Mouse (Mus musculus) heart, postnatal 36 days (tissue): ENCODE measurements around the gene Wwp2. TPM values are rescaled to one million over a fixed set of nuclear protein-coding genes. Genes with fewer than 3 reads are reported as not detected.

Source experiments
- DNase-seq, 2 experiments: peaks; one replicate each; pipeline ENCODE4 v3.0.0; 2021 to 2022
- intact Hi-C: fragments of 180-260 bp; cut with DNase I; formaldehyde crosslinking; loops from one replicate; pipeline ENCODE4 v1.15.1; 2025
- total RNA-seq, 2 experiments: library from RNA; stranded (reverse); gene quantifications; 2 replicates each; pipeline ENCODE4 v1.2.3; 2021

Gene Wwp2
- total RNA-seq, 2 experiments from 2014 or later, result 23.9 to 26.1 TPM

- DNase-seq, result no peak
- intact Hi-C loops, result no loop called here
Measured at GRCm38 (mm10) chr8:107504239-107504985, 68.2 kb downstream of the Wwp2 start.

DNA sequence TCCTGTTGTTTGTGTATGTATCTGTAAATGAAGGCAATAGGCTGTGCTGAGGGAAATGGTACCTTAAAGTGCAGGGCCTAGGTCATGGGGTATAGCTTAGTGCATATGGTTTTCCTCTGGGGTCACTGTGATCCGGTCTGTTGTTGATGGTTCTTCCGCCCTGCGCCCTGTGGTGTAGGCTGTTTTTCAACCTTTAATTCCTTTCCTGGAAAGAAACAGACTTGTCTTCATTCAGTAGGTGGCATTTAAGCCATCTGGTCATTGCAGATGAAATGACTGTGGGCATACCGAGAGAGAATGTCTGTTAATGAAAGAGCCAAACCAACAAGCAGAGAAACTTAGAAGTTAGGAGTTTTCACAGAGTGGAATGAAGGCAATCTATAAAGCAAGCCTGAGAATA is 69.1 kb downstream of the Wwp2 start:
- intact Hi-C loops, result no loop called here
- DNase-seq, result no peak

- intact Hi-C loops, result no loop called here
- no peak for DNase-seq
Measured at GRCm38 (mm10) chr8:107507019-107507418, 70.9 kb downstream of the Wwp2 start.

- intact Hi-C loops, result no loop called here
- no peak for DNase-seq
Measured at GRCm38 (mm10) chr8:107510204-107510603, 74.0 kb downstream of the Wwp2 start.

GRCm38 (mm10) chr8:107510766-107511165 is 74.6 kb downstream of the Wwp2 start:
- DNase-seq, result no peak
- intact Hi-C loops, result no loop called here

GRCm38 (mm10) chr8:107513249-107513648 is 77.1 kb downstream of the Wwp2 start:
- no peak for DNase-seq
- intact Hi-C loops, result no loop called here

GRCm38 (mm10) chr8:107514949-107515721 is 79.0 kb downstream of the Wwp2 start:
- DNase-seq, result no peak
- intact Hi-C loops, result no loop called here

- intact Hi-C loops, result no loop called here
- no peak for DNase-seq
Measured at GRCm38 (mm10) chr8:107518726-107519125, 82.6 kb downstream of the Wwp2 start.

GRCm38 (mm10) chr8:107519860-107520259 is 83.7 kb downstream of the Wwp2 start:
- peak; percentile 27 to 33 for DNase-seq
- intact Hi-C loops, result no loop called here

- intact Hi-C loops, result no loop called here
- DNase-seq, result no peak
Measured at GRCm38 (mm10) chr8:107521788-107522554, 85.8 kb downstream of the Wwp2 start.

DNA sequence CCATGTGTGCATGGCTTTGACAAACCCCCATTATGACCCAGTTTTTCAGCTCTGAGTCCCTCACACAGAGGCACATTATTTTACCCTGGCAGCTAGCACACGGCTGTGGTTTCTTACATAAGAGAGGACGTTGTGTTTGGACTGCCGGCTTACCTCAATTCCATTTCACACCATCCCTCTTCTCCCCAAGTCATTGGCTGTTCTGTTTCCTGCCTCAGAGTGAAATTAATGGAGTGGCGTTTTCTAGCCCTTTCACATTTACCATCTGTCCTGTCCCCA is 86.3 kb downstream of the Wwp2 start:
- intact Hi-C loops, result no loop called here
- no peak for DNase-seq

- intact Hi-C loops, result no loop called here
Measured at GRCm38 (mm10) chr8:107524535-107524934, 88.4 kb downstream of the Wwp2 start.

GRCm38 (mm10) chr8:107528786-107529185 is 92.6 kb downstream of the Wwp2 start:
- DNase-seq, result no peak
- intact Hi-C loops, result no loop called here

More at GRCm38 (mm10) chr8:107524535-107524934, 88.4 kb downstream of the Wwp2 start:
- DNase-seq, result no peak

DNA sequence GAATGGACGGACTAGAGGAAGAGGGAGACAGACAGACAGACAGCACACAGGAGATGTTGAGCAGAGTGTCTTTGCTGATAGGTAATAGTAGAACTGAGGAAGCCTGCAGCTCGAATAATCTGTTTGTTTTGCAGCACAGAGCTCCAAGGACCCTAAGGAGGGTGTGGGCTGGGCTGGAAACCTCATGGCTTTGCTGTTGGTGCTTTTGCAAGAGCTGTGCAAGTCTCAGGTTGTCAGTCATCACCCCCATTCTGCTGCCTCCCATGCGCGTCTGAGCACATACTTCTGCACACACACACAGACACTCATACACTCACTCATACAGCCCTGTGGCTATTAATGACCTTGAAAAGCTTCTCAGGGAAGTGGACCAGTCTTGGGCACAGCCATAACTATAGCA is 101.3 kb downstream of the Wwp2 start:
- DNase-seq, result no peak
- intact Hi-C loops, result no loop called here

GRCm38 (mm10) chr8:107540623-107541022 is 104.5 kb downstream of the Wwp2 start:
- intact Hi-C loops, result loop anchor here (5.0 kb wide), 1 partner anchor 43 kb away; no protein-coding TSS in a partner anchor

DNA sequence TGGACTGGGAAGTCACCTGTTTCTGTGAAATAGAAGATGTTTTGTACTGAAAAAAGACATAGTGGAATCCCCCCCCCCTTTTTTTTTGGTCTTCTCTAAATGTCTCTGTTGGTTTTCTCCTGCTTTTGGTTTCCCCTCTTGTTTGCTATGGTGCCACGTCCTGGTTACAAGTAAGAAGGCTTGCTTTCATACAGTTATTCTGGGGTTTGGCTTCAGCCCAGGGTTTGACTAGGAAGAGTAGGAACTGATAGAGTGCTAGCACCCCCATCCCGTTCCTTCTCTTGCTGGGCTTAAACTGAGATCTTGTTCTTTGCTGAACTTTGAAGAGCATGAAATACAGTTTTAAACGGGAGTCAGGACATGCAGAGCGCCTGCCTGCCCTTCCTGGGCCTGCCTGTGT is 105.2 kb downstream of the Wwp2 start:
- intact Hi-C loops, result loop anchor here (5.0 kb wide), 1 partner anchor 44 kb away; no protein-coding TSS in a partner anchor
- DNase-seq, result no peak

More at GRCm38 (mm10) chr8:107540623-107541022, 104.5 kb downstream of the Wwp2 start:
- DNase-seq, result no peak

GRCm38 (mm10) chr8:107542151-107542550 is 106.0 kb downstream of the Wwp2 start:
- intact Hi-C loops, result loop anchor here (5.0 kb wide), 1 partner anchor 45 kb away; no protein-coding TSS in a partner anchor
- DNase-seq, result peak in 1 of 2 experiments; percentile 15

GRCm38 (mm10) chr8:107543714-107544113 is 107.5 kb downstream of the Wwp2 start:
- intact Hi-C loops, result loop anchor here (5.0 kb wide), 1 partner anchor 46 kb away; no protein-coding TSS in a partner anchor
- DNase-seq, result no peak

GRCm38 (mm10) chr8:107544211-107544610 is 108.0 kb downstream of the Wwp2 start:
- DNase-seq, result no peak
- intact Hi-C loops, result loop anchor here (5.0 kb wide), 1 partner anchor 47 kb away; no protein-coding TSS in a partner anchor

DNA sequence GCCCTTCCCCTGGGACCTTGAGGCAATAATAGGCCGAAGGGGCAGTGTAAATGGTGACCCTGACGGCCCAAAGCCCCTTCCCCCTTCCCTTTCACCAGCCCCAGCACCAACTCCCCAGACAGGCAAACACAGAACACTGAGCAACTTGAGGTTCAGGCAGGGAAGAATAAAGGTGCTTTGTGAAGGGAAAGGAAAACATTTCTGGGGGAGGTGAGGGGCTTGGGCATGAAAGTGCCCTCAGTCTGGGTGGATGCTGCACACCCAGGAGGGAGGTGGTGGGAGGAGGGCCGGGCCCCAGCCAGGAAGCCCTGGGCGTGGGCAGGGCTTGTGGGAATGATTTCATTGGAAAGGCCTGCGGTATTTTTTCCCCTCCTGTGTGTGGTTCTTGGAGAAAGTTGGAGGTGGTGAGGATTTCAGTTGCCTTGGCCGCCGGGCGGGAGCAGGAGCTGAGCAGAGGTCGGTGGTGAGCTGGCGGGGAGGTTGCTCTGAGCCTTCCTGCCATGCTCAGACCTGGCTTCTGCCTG is 108.5 kb downstream of the Wwp2 start:
- intact Hi-C loops, result loop anchor here (5.0 kb wide), 1 partner anchor 47 kb away; no protein-coding TSS in a partner anchor
- DNase-seq, result peak; percentile 27 to 29
